ENCODE assay signal across 9 mouse cellular contexts in the genomic region with DNA sequence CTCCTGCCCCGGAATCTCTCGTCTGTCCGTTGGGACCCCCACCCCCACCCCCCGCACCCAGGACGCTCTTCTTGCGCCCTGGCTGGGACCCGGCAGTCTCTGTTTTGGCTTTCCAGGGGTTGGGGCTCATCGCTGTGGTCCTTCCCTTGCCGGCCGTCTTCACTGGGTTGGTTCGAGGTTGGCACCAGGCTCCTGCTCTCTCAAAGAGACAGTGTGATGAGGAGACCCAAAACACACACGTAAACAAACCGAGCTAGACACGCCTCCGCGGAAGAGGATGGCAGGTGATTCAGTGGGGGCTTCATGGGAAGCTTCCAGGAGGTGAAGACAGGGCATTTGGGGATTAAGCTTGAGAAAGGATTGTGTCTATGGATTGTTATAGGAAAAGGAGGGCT. TPM values are rescaled to one million over a fixed set of nuclear protein-coding genes. Genes with fewer than 3 reads are reported as not detected.
DNase-seq lines count a peak whose midpoint lies in the region; ATAC-seq lines count a peak whose summit lies in the region.
"Had no signal": no experiment of that assay in that cellular context is flagged by ENCODE, and none has a peak within 500 bp of the region (broad histone marks: within the 10 kb centered on the region; RNA-seq: fewer than 3 reads in every experiment).

No protein-coding gene starts in this region.

- intact Hi-C loops in heart, postnatal 10 days (cut with DNase I) = no loop called here

- peak overlapping the region; percentile 68 for H3K4me3 ChIP-seq in heart, embryonic 10.5 days
- peak overlapping the region; percentile 78 for H3K4me3 ChIP-seq in forebrain, embryonic 15.5 days
- peak overlapping the region; percentile 44 for H3K4me3 ChIP-seq in liver, embryonic 15.5 days (replicated peaks)

- peaks cover 9% of the 10 kb centered on the region for H3K4me1 ChIP-seq in heart, embryonic 10.5 days
- 0 out of 2 replicates have a peak, but pooled peaks cover 4% of the 10 kb centered on the region for H3K4me1 ChIP-seq in forebrain, embryonic 15.5 days
- no peaks in the 10 kb centered on the region for H3K4me1 ChIP-seq in liver, embryonic 15.5 days (replicated peaks)

- H3K4me2 ChIP-seq in forebrain, embryonic 15.5 days (replicated peaks) = peak overlapping the region; percentile 72
- peak overlapping the region; percentile 69 for H3K4me2 ChIP-seq in liver, embryonic 15.5 days

- 1% methylated on average over 16 of the region's 16 CpGs for WGBS in heart, embryonic 10.5 days
- 1% methylated on average over 16 of the region's 16 CpGs for WGBS in forebrain, embryonic 15.5 days
- 2% methylated on average over 16 of the region's 16 CpGs for WGBS in liver, embryonic 15.5 days (ENCODE audit: insufficient replicate concordance)

- peak overlapping the region; percentile 62 for H3K9ac ChIP-seq in forebrain, embryonic 15.5 days (replicated peaks)
- H3K9ac ChIP-seq in liver, embryonic 15.5 days = no peak overlapping the region

- H3K36me3 ChIP-seq in heart, embryonic 10.5 days = no peaks in the 10 kb centered on the region
- no peaks in the 10 kb centered on the region for H3K36me3 ChIP-seq in forebrain, embryonic 15.5 days
- no peaks in the 10 kb centered on the region for H3K36me3 ChIP-seq in liver, embryonic 15.5 days (replicated peaks)

- H3K27ac ChIP-seq in heart, embryonic 10.5 days = no peak overlapping the region
- H3K27ac ChIP-seq in forebrain, embryonic 15.5 days (replicated peaks) = peak overlapping the region; percentile 58; the same call in 1 of the 2 replicates
- H3K27ac ChIP-seq in liver, embryonic 15.5 days (replicated peaks) = no peak overlapping the region

- ATAC-seq in forebrain, embryonic 15.5 days (replicated peaks) = no peak; the same call in 1 of the 2 replicates
- ATAC-seq in liver, embryonic 15.5 days (ENCODE audit: insufficient read depth) = no peak

- no peak for DNase-seq in heart, embryonic 10.5 days (ENCODE audit: low spot score)
- DNase-seq in heart, postnatal 10 days = no peak
- peak; percentile 10 for DNase-seq in ES-CJ7 (ENCODE audit: low read depth, low spot score)
- no peak for DNase-seq in frontal cortex, postnatal 25 days (ENCODE audit: low spot score in 2 of 2)
- no peak for DNase-seq in testis, postnatal 10 days (ENCODE audit: low spot score)
- no peak for DNase-seq in urinary bladder, postnatal 25 days (ENCODE audit: low spot score)

- H3K27me3 ChIP-seq in heart, embryonic 10.5 days (ENCODE audit: insufficient read depth, poor library complexity, severe bottlenecking) = peaks cover 31% of the 10 kb centered on the region
- H3K27me3 ChIP-seq in forebrain, embryonic 15.5 days = no peaks in the 10 kb centered on the region
- peaks cover 27% of the 10 kb centered on the region for H3K27me3 ChIP-seq in liver, embryonic 15.5 days
- H3K27me3 ChIP-seq: CH12.LX had no signal

- H3K9me3 ChIP-seq in heart, embryonic 10.5 days = no peaks in the 10 kb centered on the region
- no peaks in the 10 kb centered on the region for H3K9me3 ChIP-seq in forebrain, embryonic 15.5 days
- H3K9me3 ChIP-seq in liver, embryonic 15.5 days (replicated peaks) = no peaks in the 10 kb centered on the region

RNA-seq across cellular contexts. Expression of a gene that starts 1.7 kb away (rescaled TPM):
- polyA plus RNA-seq in heart, embryonic 10.5 days (2016; fragmentation: Nextera tagmentation; extraction: Ambion mirVana) = 4.0 and 8.5 TPM in 2 replicates
- total RNA-seq in heart, postnatal 10 days (2021) = 1 to 10 TPM; 1.1 to 1.7 TPM
- 49.9 and 55.5 TPM in 2 replicates for polyA plus RNA-seq in forebrain, embryonic 15.5 days (2015; fragmentation: Nextera tagmentation; extraction: Ambion mirVana)
- 0.10 and 0.22 TPM in 2 replicates for polyA plus RNA-seq in liver, embryonic 15.5 days (2015; fragmentation: Nextera tagmentation; extraction: Ambion mirVana)
- total RNA-seq: CH12.LX had no signal
